7 mouse cellular contexts compared by ENCODE assay signal in genomic region chr11:50850989-50851601, GRCm38 (mm10). TPM values are rescaled to one million over a fixed set of nuclear protein-coding genes. Genes with fewer than 3 reads are reported as not detected.
DNase-seq lines count a peak whose midpoint lies in the region; ATAC-seq and TF ChIP-seq lines count a peak whose summit lies in the region.

No protein-coding gene starts in this region.

- 0 out of 2 replicates have a peak, but pooled peaks cover 5% of the 10 kb centered on the region for H3K4me1 ChIP-seq in liver, embryonic 12.5 days
- H3K4me1 ChIP-seq in small intestine, adult 2 months (ENCODE audit: control insufficient read depth, insufficient read depth, insufficient read length, low read length), result no peaks in the 10 kb centered on the region; the same call in 1 of the 2 replicates

- no peak for TF ChIP-seq CTCF in small intestine, adult 2 months (IDR thresholded peaks at IDR 0.05; ENCODE audit: extremely low read depth, insufficient read length, insufficient replicate concordance, low read depth, low read length)

- no peaks in the 10 kb centered on the region for H3K9me3 ChIP-seq in liver, embryonic 12.5 days (replicated peaks)

- H3K27ac ChIP-seq in liver, embryonic 12.5 days, result no peak overlapping the region
- no peak overlapping the region for H3K27ac ChIP-seq in small intestine, adult 2 months (ENCODE audit: insufficient read depth, low read depth, low read length)

- H3K4me2 ChIP-seq in liver, embryonic 12.5 days, result peak overlapping the region; percentile 62

- peak; percentile 22 for DNase-seq in right cerebral cortex, postnatal 14 days
- no peak for DNase-seq in right cerebral cortex, postnatal 10 days (ENCODE audit: low spot score in 2 of 2)
- peak; percentile 37 for DNase-seq in embryo, embryonic 10 days (ENCODE audit: low spot score)
- peak; percentile 9 for DNase-seq in heart, postnatal 4 days

- WGBS in liver, embryonic 12.5 days (ENCODE audit: insufficient replicate concordance), result 2% methylated on average over 68 of the region's 72 CpGs
- WGBS in small intestine, adult 2 months, result under 1% methylated on average over 72 of the region's 72 CpGs

- no peak overlapping the region for H3K9ac ChIP-seq in liver, embryonic 12.5 days

- H3K4me3 ChIP-seq in liver, embryonic 12.5 days, result peak overlapping the region; percentile 34
- peak overlapping the region; percentile 17 for H3K4me3 ChIP-seq in small intestine, adult 2 months (ENCODE audit: low read depth, low read length)

- TF ChIP-seq POLR2A in small intestine, adult 2 months (IDR thresholded peaks at IDR 0.05; ENCODE audit: low read depth, low read length), result no peak

- no peaks in the 10 kb centered on the region for H3K36me3 ChIP-seq in liver, embryonic 12.5 days
- no peaks in the 10 kb centered on the region for H3K36me3 ChIP-seq in small intestine, adult 2 months (ENCODE audit: control insufficient read depth, insufficient read depth, low read length)

- H3K27me3 ChIP-seq in liver, embryonic 12.5 days (replicated peaks), result peaks cover 64% of the 10 kb centered on the region
- peaks cover 27% of the 10 kb centered on the region for H3K27me3 ChIP-seq in small intestine, adult 2 months (ENCODE audit: control insufficient read depth, insufficient read depth, low read length)

- no peak for ATAC-seq in liver, embryonic 12.5 days
- no peak for ATAC-seq in erythroid progenitor cell, adult 5-6 weeks (replicated peaks; ENCODE audit: low FRiP score, poor library complexity, severe bottlenecking)

RNA-seq across cellular contexts. Expression of gene Grm6, which starts 0.6 kb away (rescaled TPM):
- not detected for total RNA-seq in heart, postnatal 4 days (2021)
- polyA plus RNA-seq in liver, embryonic 12.5 days (2016; fragmentation: Nextera tagmentation; extraction: Ambion mirVana), result 0.06 TPM in 1 of 2 replicates, not detected in the other
- 0.24 and 0.53 TPM in 2 replicates for polyA plus RNA-seq in small intestine, adult 2 months (2012; rRNA removed)
- not detected in 2 replicates for total RNA-seq in erythroid progenitor cell, adult 5-6 weeks (2015; ENCODE audit: low replicate concordance)
- not detected in 2 replicates for total RNA-seq in erythroid progenitor cell, adult 5-6 weeks (2017; ENCODE audit: low replicate concordance)

RNA-seq across cellular contexts. Expression of gene Zfp879, which starts 9.7 kb away (rescaled TPM):
- total RNA-seq in heart, postnatal 4 days (2021), result under 1 TPM; 0.38 to 0.62 TPM
- polyA plus RNA-seq in liver, embryonic 12.5 days (2016; fragmentation: Nextera tagmentation; extraction: Ambion mirVana), result 0.07 and 0.17 TPM in 2 replicates
- 0.05 TPM in 1 of 2 replicates, not detected in the other for polyA plus RNA-seq in small intestine, adult 2 months (2012; rRNA removed)
- not detected in 2 replicates for total RNA-seq in erythroid progenitor cell, adult 5-6 weeks (2015; ENCODE audit: low replicate concordance)
- not detected in 2 replicates for total RNA-seq in erythroid progenitor cell, adult 5-6 weeks (2017; ENCODE audit: low replicate concordance)

RNA-seq across cellular contexts. Expression of gene Zfp354c, which starts 23.6 kb away (rescaled TPM):
- total RNA-seq in heart, postnatal 4 days (2021), result 10 to 100 TPM in 1 of 2 experiments, 1 to 10 TPM in 1; 9.8 to 10.1 TPM
- 3.9 and 4.3 TPM in 2 replicates for polyA plus RNA-seq in liver, embryonic 12.5 days (2016; fragmentation: Nextera tagmentation; extraction: Ambion mirVana)
- 0.19 and 0.38 TPM in 2 replicates for polyA plus RNA-seq in small intestine, adult 2 months (2012; rRNA removed)
- total RNA-seq in erythroid progenitor cell, adult 5-6 weeks (2015; ENCODE audit: low replicate concordance), result 0.36 TPM in 1 of 2 replicates, not detected in the other
- total RNA-seq in erythroid progenitor cell, adult 5-6 weeks (2017; ENCODE audit: low replicate concordance), result 1.4 TPM in 1 of 2 replicates, not detected in the other

RNA-seq across cellular contexts. Expression of gene Zfp454, which starts 36.4 kb away (rescaled TPM):
- total RNA-seq in heart, postnatal 4 days (2021), result 1 to 10 TPM; 1.4 to 1.5 TPM
- 0.60 and 0.91 TPM in 2 replicates for polyA plus RNA-seq in liver, embryonic 12.5 days (2016; fragmentation: Nextera tagmentation; extraction: Ambion mirVana)
- not detected in 2 replicates for polyA plus RNA-seq in small intestine, adult 2 months (2012; rRNA removed)
- total RNA-seq in erythroid progenitor cell, adult 5-6 weeks (2015; ENCODE audit: low replicate concordance), result not detected in 2 replicates
- total RNA-seq in erythroid progenitor cell, adult 5-6 weeks (2017; ENCODE audit: low replicate concordance), result not detected in 2 replicates

Comparison
In these comparisons a context has a peak if more than half of its experiments do, and no peak if none do; other contexts are left out.
1. DNase-seq: peak in right cerebral cortex, postnatal 14 days (single experiment), embryo, embryonic 10 days (single experiment) and heart, postnatal 4 days (single experiment); none in right cerebral cortex, postnatal 10 days (0 of 2).
2. RNA of gene Zfp354c, which starts 23.6 kb away (total RNA-seq): 9.8 to 10.1 TPM in heart, postnatal 4 days; 0.36 to 1.4 TPM in erythroid progenitor cell, adult 5-6 weeks; every median in the first group is over 4 times any median in the second.